Mouse (Mus musculus): ENCODE measurements at regions not wholly inside any gene's neighbourhood (a gene's known extent, or its start where the extent isn't known, plus 50 kb on each side); places are given as distances from the start of the nearest gene placed in this dataset.

DNA sequence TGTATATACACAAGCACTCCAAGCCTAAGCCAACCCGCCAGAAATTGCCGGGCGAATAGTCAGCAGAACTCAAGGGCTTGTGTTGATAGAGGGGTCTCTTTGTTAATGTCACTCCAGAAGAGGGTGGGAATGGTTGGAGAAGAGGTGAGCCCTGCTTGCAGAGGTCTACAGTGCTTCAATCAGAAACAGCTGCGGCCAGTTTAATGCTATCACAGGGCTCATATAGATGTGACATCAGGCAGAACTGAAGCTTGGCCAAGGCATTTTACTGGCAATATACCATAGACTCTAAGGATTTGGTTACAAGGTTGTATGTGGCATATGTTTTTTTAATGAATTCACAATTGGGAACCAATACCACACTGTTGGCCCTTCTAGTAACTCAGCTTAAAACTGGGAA is 787.4 kb downstream of the 5730522E02Rik start:
- Histone ChIP-seq H3K36me3 (replicated peaks in 1 of 2; ENCODE audit: control insufficient read depth in 1 of 2, insufficient read depth in 1 of 2, low read length in 1 of 2) (no peaks in the 10 kb centered on the region), H3K27ac (ENCODE audit: insufficient read depth, low read depth) (no peak overlapping the region), H3K27me3 (replicated peaks) (no peaks in the 10 kb centered on the region), H3K4me3 (replicated peaks in 1 of 3; ENCODE audit: low read depth in 2 of 3, low read length in 2 of 3, poor library complexity in 1 of 3) (no peak overlapping the region), H3K9ac (ENCODE audit: insufficient read depth, low read depth) (no peak overlapping the region), H3K79me2 (replicated peaks; ENCODE audit: control insufficient read depth, extremely low read depth, insufficient read depth, poor library complexity, severe bottlenecking) (no peaks in the 10 kb centered on the region), H3K9me3 (replicated peaks; ENCODE audit: low read length) (no peaks in the 10 kb centered on the region), H3K4me2 (ENCODE audit: insufficient read depth, low read depth, poor library complexity, severe bottlenecking) (no peak overlapping the region), H3K4me1 (ENCODE audit: control insufficient read depth in 1 of 2, insufficient read depth in 2 of 2) (no peaks in the 10 kb centered on the region)
- dilution Hi-C loops (cut with MboI; ENCODE audit: extremely low pct_ligation_motif_present, extremely low pct_unique_long_range_greater_than_20kb, low sequenced_read_pairs) (no loop called here), in situ Hi-C loops (cut with MboI; ENCODE audit: low pct_ligation_motif_present, low pct_unique_long_range_greater_than_20kb, low sequenced_read_pairs) (no loop called here)
- no peak for DNase-seq (ENCODE audit: extremely low read depth)
- no peak for TF ChIP-seq JUN (IDR thresholded peaks at IDR 0.05; ENCODE audit: insufficient read depth, low read depth, low read length)
- no peak for TF ChIP-seq USF2 (conservative IDR thresholded peaks at IDR 0.05; ENCODE audit: low read depth, low read length)
- no peak for TF ChIP-seq MAX (IDR thresholded peaks at IDR 0.05; ENCODE audit: low read length)
- no peak for TF ChIP-seq RCOR1 (conservative IDR thresholded peaks at IDR 0.05; ENCODE audit: low read depth, low read length)
- TF ChIP-seq MYC (IDR thresholded peaks at IDR 0.05; ENCODE audit: low read depth, low read length), result no peak
- no peak for TF ChIP-seq CTCF (conservative IDR thresholded peaks at IDR 0.05 in 1 of 2, IDR thresholded peaks at IDR 0.05 in 1 of 2; ENCODE audit: low read depth in 2 of 2, low read length in 2 of 2)
- TF ChIP-seq CHD2 (IDR thresholded peaks at IDR 0.05; ENCODE audit: low read length), result no peak
- TF ChIP-seq ELF1 (IDR thresholded peaks at IDR 0.05; ENCODE audit: low read depth, low read length), result no peak
- TF ChIP-seq SIN3A (IDR thresholded peaks at IDR 0.05; ENCODE audit: low read length), result no peak
- TF ChIP-seq ZMIZ1 (IDR thresholded peaks at IDR 0.05; ENCODE audit: low read depth, low read length), result no peak
- no peak for TF ChIP-seq JUND (conservative IDR thresholded peaks at IDR 0.05; ENCODE audit: low read depth, low read length)

DNA sequence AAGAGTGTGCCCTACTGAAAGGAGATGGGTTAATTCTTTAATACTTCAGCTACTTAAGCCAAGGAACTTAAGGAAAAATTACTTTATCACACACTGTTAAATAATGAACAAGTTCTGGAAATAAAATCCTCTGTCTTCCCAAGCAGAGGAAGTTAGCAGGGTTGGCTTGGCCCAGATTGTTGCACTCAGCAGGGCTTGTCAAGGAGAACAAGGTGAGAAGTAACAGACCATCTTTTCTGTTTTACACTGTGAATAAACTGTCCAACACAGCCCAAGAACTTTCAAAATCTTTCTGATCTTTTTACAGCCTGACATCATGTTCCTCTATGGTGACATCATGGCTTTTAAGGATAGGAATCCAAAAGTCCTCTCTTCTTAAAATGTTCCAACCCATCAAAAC is 789.1 kb downstream of the 5730522E02Rik start:
- in situ Hi-C loops (cut with MboI; ENCODE audit: low pct_ligation_motif_present, low pct_unique_long_range_greater_than_20kb, low sequenced_read_pairs) (no loop called here), dilution Hi-C loops (cut with MboI; ENCODE audit: extremely low pct_ligation_motif_present, extremely low pct_unique_long_range_greater_than_20kb, low sequenced_read_pairs) (no loop called here)
- Histone ChIP-seq H3K9me3 (replicated peaks; ENCODE audit: low read length) (no peaks in the 10 kb centered on the region), H3K4me3 (replicated peaks in 1 of 3; ENCODE audit: low read depth in 2 of 3, low read length in 2 of 3, poor library complexity in 1 of 3) (no peak overlapping the region), H3K27ac (ENCODE audit: insufficient read depth, low read depth) (no peak overlapping the region), H3K9ac (ENCODE audit: insufficient read depth, low read depth) (no peak overlapping the region), H3K36me3 (replicated peaks in 1 of 2; ENCODE audit: control insufficient read depth in 1 of 2, insufficient read depth in 1 of 2, low read length in 1 of 2) (no peaks in the 10 kb centered on the region), H3K4me2 (ENCODE audit: insufficient read depth, low read depth, poor library complexity, severe bottlenecking) (no peak overlapping the region), H3K27me3 (replicated peaks) (no peaks in the 10 kb centered on the region), H3K79me2 (replicated peaks; ENCODE audit: control insufficient read depth, extremely low read depth, insufficient read depth, poor library complexity, severe bottlenecking) (no peaks in the 10 kb centered on the region), H3K4me1 (ENCODE audit: control insufficient read depth in 1 of 2, insufficient read depth in 2 of 2) (no peaks in the 10 kb centered on the region)
- TF ChIP-seq E2F4 (IDR thresholded peaks at IDR 0.05; ENCODE audit: insufficient replicate concordance, low read depth, low read length) (no peak), RCOR1 (conservative IDR thresholded peaks at IDR 0.05; ENCODE audit: low read depth, low read length) (no peak), CHD1 (IDR thresholded peaks at IDR 0.05; ENCODE audit: low read depth, low read length) (no peak), HCFC1 (IDR thresholded peaks at IDR 0.05; ENCODE audit: low read depth, low read length) (no peak), TCF12 (IDR thresholded peaks at IDR 0.05; ENCODE audit: low read depth, low read length) (no peak), ETS1 (conservative IDR thresholded peaks at IDR 0.05; ENCODE audit: low read depth, low read length) (no peak), MXI1 (IDR thresholded peaks at IDR 0.05; ENCODE audit: low read depth, low read length) (no peak), JUND (conservative IDR thresholded peaks at IDR 0.05; ENCODE audit: low read depth, low read length) (no peak)
- DNase-seq (ENCODE audit: extremely low read depth), result no peak

Data from CH12.LX (cell line).